In genomic region chr7:30362652-30363343, GRCm38 (mm10) we compare ENCODE assay signal across 8 mouse cellular contexts. TPM values are rescaled to one million over a fixed set of nuclear protein-coding genes. Genes with fewer than 3 reads are reported as not detected.
A peak's percentile ranks its signal among the peaks of the same experiment; 100 is the strongest.
DNase-seq lines count a peak whose midpoint lies in the region; ATAC-seq and TF ChIP-seq lines count a peak whose summit lies in the region.

Gene Lrfn3 (minus strand): TSS chr7:30362772.

- no peaks in the 10 kb centered on the region for H3K9me3 ChIP-seq in ES-Bruce4 (replicated peaks; ENCODE audit: control insufficient read depth, insufficient read depth, low read length, poor library complexity, severe bottlenecking)
- H3K9me3 ChIP-seq in embryonic facial prominence, embryonic 12.5 days = no peaks in the 10 kb centered on the region
- H3K9me3 ChIP-seq in stomach, embryonic 14.5 days (ENCODE audit: control insufficient read depth, low read depth, low read length) = no peaks in the 10 kb centered on the region

- TF ChIP-seq EP300 in ES-Bruce4 (IDR thresholded peaks at IDR 0.05; ENCODE audit: insufficient read depth, low read depth, low read length) = no peak

- no peak within 1 kb of the TSS for H3K27ac ChIP-seq in ES-Bruce4 (ENCODE audit: insufficient read depth, low read length)
- H3K27ac ChIP-seq in embryonic facial prominence, embryonic 12.5 days = peak within 1 kb of the TSS; percentile 57; the same call in 1 of the 2 replicates
- peak within 1 kb of the TSS; percentile 39; the same call in 1 of the 2 replicates for H3K27ac ChIP-seq in stomach, embryonic 14.5 days (ENCODE audit: low read length)

- H3K36me3 ChIP-seq in ES-Bruce4 (ENCODE audit: control insufficient read depth, insufficient read depth, low read length, poor library complexity, severe bottlenecking) = no peaks in the 10 kb centered on the region
- H3K36me3 ChIP-seq in embryonic facial prominence, embryonic 12.5 days = peaks cover 19% of the 10 kb centered on the region
- peaks cover 8% of the 10 kb centered on the region; the same call in 1 of the 2 replicates for H3K36me3 ChIP-seq in stomach, embryonic 14.5 days (ENCODE audit: control insufficient read depth, insufficient read depth, low read length)

- ATAC-seq in embryonic facial prominence, embryonic 12.5 days (ENCODE audit: insufficient number of reproducible peaks, insufficient read depth, low FRiP score, low TSS enrichment) = no peak
- ATAC-seq in stomach, embryonic 14.5 days (ENCODE audit: insufficient number of reproducible peaks, insufficient read depth, low FRiP score, low read depth) = peak; percentile 34; the same call in 1 of the 2 replicates

- peak within 1 kb of the TSS; percentile 74 for H3K9ac ChIP-seq in ES-Bruce4 (ENCODE audit: low read depth, poor library complexity, severe bottlenecking)
- H3K9ac ChIP-seq in embryonic facial prominence, embryonic 12.5 days = peak within 1 kb of the TSS; percentile 80
- peak within 1 kb of the TSS; percentile 77 for H3K9ac ChIP-seq in stomach, embryonic 14.5 days (replicated peaks; ENCODE audit: low read depth, low read length)

- peak within 1 kb of the TSS; percentile 77 for H3K4me2 ChIP-seq in embryonic facial prominence, embryonic 12.5 days (replicated peaks)
- H3K4me2 ChIP-seq in stomach, embryonic 14.5 days (replicated peaks; ENCODE audit: low read depth, low read length) = peak within 1 kb of the TSS; percentile 76

- no peak for TF ChIP-seq POLR2A in ES-Bruce4 (IDR thresholded peaks at IDR 0.05; ENCODE audit: insufficient read depth, low read length)

- no peak for TF ChIP-seq CTCF in ES-Bruce4 (IDR thresholded peaks at IDR 0.05; ENCODE audit: low read depth, low read length)

- WGBS in embryonic facial prominence, embryonic 12.5 days = 1% methylated on average over 31 of the region's 55 CpGs
- 2% methylated on average over 50 of the region's 55 CpGs for WGBS in stomach, embryonic 14.5 days

- H3K4me3 ChIP-seq in ES-Bruce4 (ENCODE audit: low read depth, low read length) = peak within 1 kb of the TSS; percentile 82
- H3K4me3 ChIP-seq in embryonic facial prominence, embryonic 12.5 days = peak within 1 kb of the TSS; percentile 71
- H3K4me3 ChIP-seq in stomach, embryonic 14.5 days (ENCODE audit: low read depth, low read length) = peak within 1 kb of the TSS; percentile 70

- intact Hi-C loops in heart, postnatal 10 days (cut with DNase I) = no loop called here

- H3K27me3 ChIP-seq in ES-Bruce4 (ENCODE audit: control insufficient read depth, insufficient read depth, low read length, poor library complexity, severe bottlenecking) = no peaks in the 10 kb centered on the region
- peaks cover 11% of the 10 kb centered on the region for H3K27me3 ChIP-seq in embryonic facial prominence, embryonic 12.5 days
- no peaks in the 10 kb centered on the region for H3K27me3 ChIP-seq in stomach, embryonic 14.5 days (ENCODE audit: control insufficient read depth, insufficient read depth, low read length)

- DNase-seq in adrenal gland, postnatal 10 days = peak; percentile 70
- DNase-seq in heart, postnatal 10 days = peak; percentile 20 to 24
- peak in 1 of 2 experiments; percentile 61 for DNase-seq in layer of hippocampus, postnatal 36 days
- DNase-seq in lung, postnatal 14 days = peak; percentile 41
- DNase-seq in spleen, adult 12 weeks (ENCODE audit: low spot score) = no peak

- peaks cover 2% of the 10 kb centered on the region for H3K4me1 ChIP-seq in ES-Bruce4 (ENCODE audit: control insufficient read depth, insufficient read depth, low read length)
- peaks cover 31% of the 10 kb centered on the region for H3K4me1 ChIP-seq in embryonic facial prominence, embryonic 12.5 days
- H3K4me1 ChIP-seq in stomach, embryonic 14.5 days (ENCODE audit: control insufficient read depth, insufficient read depth, low read length) = peaks cover 19% of the 10 kb centered on the region; the same call in 1 of the 2 replicates

RNA-seq across cellular contexts. Expression of gene Lrfn3, which starts in this region (rescaled TPM):
- 4.2 and 6.3 TPM in 2 replicates for polyA plus RNA-seq in ES-Bruce4 (2011; ENCODE audit: insufficient read depth, insufficient read length, low read depth, missing spikeins)
- total RNA-seq in adrenal gland, postnatal 10 days (2021) = 10 to 100 TPM; 13.2 to 15.1 TPM
- polyA plus RNA-seq in embryonic facial prominence, embryonic 12.5 days (2016; fragmentation: Nextera tagmentation; extraction: Ambion mirVana) = 8.3 and 8.6 TPM in 2 replicates
- 1 to 10 TPM; 1.7 TPM for total RNA-seq in heart, postnatal 10 days (2021)
- 10 to 100 TPM; 29.3 to 30.7 TPM for total RNA-seq in layer of hippocampus, postnatal 36 days (2021)
- 5.2 and 6.7 TPM in 2 replicates for polyA plus RNA-seq in stomach, embryonic 14.5 days (2014; fragmentation: Nextera tagmentation; extraction: Ambion mirVana)

Comparison
In these comparisons a context has a peak if more than half of its experiments do, and no peak if none do; other contexts are left out.
1. RNA of gene Lrfn3 (total RNA-seq): 29.3 to 30.7 TPM in layer of hippocampus, postnatal 36 days and 13.2 to 15.1 TPM in adrenal gland, postnatal 10 days; 1.7 TPM in heart, postnatal 10 days; every median in the first group is over 4 times any median in the second.
2. Peak in every context shown above with its lines, with median percentiles within 50 percentile points of each other: H3K4me3 ChIP-seq and H3K9ac ChIP-seq.